Mouse (Mus musculus): ENCODE data around the gene Gm20388.

GRCm38 (mm10) chr8:121930047-121930446 is 2019.4 kb downstream of the Gm20388 start:
- TF ChIP-seq CTCF (IDR thresholded peaks at IDR 0.05; ENCODE audit: low read depth, low read length) (no peak), EP300 (IDR thresholded peaks at IDR 0.05; ENCODE audit: insufficient read depth, low read depth, low read length) (no peak), POLR2A (IDR thresholded peaks at IDR 0.05; ENCODE audit: insufficient read depth, low read length) (no peak)

Data from ES-Bruce4 (cell line).